Comparison of ENCODE assay signal across 31 mouse cellular contexts in the genomic region with DNA sequence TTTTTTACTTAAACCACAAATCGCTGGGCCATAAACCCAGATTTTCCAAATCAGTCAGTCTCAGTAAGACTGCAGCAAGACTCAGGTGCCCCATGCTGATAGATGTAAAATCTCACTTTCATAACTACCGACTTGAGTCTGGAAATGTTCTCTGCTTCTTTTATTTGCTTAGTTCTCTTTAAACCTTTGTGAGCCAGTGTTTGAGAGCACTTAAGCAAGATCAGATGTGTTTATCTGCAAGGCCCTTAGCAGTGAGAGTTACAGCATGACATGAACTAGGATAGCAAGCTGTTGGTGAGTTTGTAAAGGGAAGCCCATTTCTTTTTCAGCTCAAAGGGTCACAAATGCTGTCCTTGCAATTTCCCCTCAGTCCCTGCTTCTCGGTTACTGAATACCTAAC. TPM values are rescaled to one million over a fixed set of nuclear protein-coding genes. Genes with fewer than 3 reads are reported as not detected.
DNase-seq lines count a peak whose midpoint lies in the region; ATAC-seq and TF ChIP-seq lines count a peak whose summit lies in the region.
"Had no signal": no experiment of that assay in that cellular context is flagged by ENCODE, and none has a peak within 500 bp of the region (broad histone marks: within the 10 kb centered on the region; RNA-seq: fewer than 3 reads in every experiment).

No protein-coding gene starts in this region.

- H3K79me2 ChIP-seq in MEL (ENCODE audit: control insufficient read depth, insufficient read depth, low read length, poor library complexity): no peaks in the 10 kb centered on the region

- no peak for TF ChIP-seq RAD21 in MEL (IDR thresholded peaks at IDR 0.05; ENCODE audit: low read depth, low read length)

- no peaks in the 10 kb centered on the region for H3K36me3 ChIP-seq in liver, embryonic 12.5 days
- H3K36me3 ChIP-seq in liver, embryonic 11.5 days (ENCODE audit: control insufficient read depth, insufficient read depth, low read length): no peaks in the 10 kb centered on the region
- H3K36me3 ChIP-seq in MEL (ENCODE audit: control insufficient read depth in 1 of 2, insufficient read depth in 2 of 2, low read length in 2 of 2): peaks cover 0 to 55% of the 10 kb centered on the region in 2 experiments; a peak in 2 of 4 replicates
- H3K36me3 ChIP-seq in limb, embryonic 15.5 days: no peaks in the 10 kb centered on the region
- H3K36me3 ChIP-seq: forebrain, embryonic 10.5 days; heart, embryonic 15.5 days had no signal

- H3K27me3 ChIP-seq in liver, embryonic 12.5 days (replicated peaks): no peaks in the 10 kb centered on the region
- no peaks in the 10 kb centered on the region for H3K27me3 ChIP-seq in liver, embryonic 11.5 days (replicated peaks; ENCODE audit: control insufficient read depth, insufficient read depth, low read length)
- no peaks in the 10 kb centered on the region for H3K27me3 ChIP-seq in MEL (ENCODE audit: control insufficient read depth in 1 of 2, insufficient read depth in 2 of 2, low read length in 2 of 2)
- no peaks in the 10 kb centered on the region for H3K27me3 ChIP-seq in limb, embryonic 15.5 days
- H3K27me3 ChIP-seq: forebrain, embryonic 13.5 days; heart, embryonic 15.5 days; Patski had no signal

- H3K4me3 ChIP-seq in liver, embryonic 12.5 days: no peak overlapping the region
- no peak overlapping the region for H3K4me3 ChIP-seq in liver, embryonic 11.5 days (ENCODE audit: low read depth, low read length)
- no peak overlapping the region for H3K4me3 ChIP-seq in MEL (ENCODE audit: control insufficient read depth in 1 of 2, insufficient read depth in 1 of 2, low read depth in 2 of 2, low read length in 2 of 2)
- no peak overlapping the region for H3K4me3 ChIP-seq in limb, embryonic 15.5 days
- H3K4me3 ChIP-seq: forebrain, embryonic 10.5 days; forebrain, embryonic 13.5 days; heart, embryonic 15.5 days had no signal

- ATAC-seq in liver, embryonic 12.5 days: no peak
- ATAC-seq in liver, embryonic 11.5 days (replicated peaks; ENCODE audit: low FRiP score): no peak
- ATAC-seq in limb, embryonic 15.5 days (ENCODE audit: insufficient number of reproducible peaks, low FRiP score, low TSS enrichment, low read depth): no peak
- ATAC-seq: CD4-positive, CD25-positive, alpha-beta regulatory T cell, adult 4 months; forebrain, embryonic 13.5 days; forebrain, embryonic 16.5 days; hindbrain, postnatal 0 days; Patski had no signal

- no peak for DNase-seq in liver, embryonic 11.5 days (ENCODE audit: low spot score)
- peak; percentile 44 for DNase-seq in lung, postnatal 25 days (ENCODE audit: low spot score)
- no peak for DNase-seq in lung, postnatal 14 days
- DNase-seq in MEL (ENCODE audit: low read depth, low spot score): peak; percentile 51
- DNase-seq in left cerebral cortex, adult 8-10 months (ENCODE audit: low spot score in 2 of 2): no peak
- DNase-seq: adrenal gland, postnatal 10 days; adrenal gland, postnatal 36 days; cerebellum, adult 18-20 months; cerebellum, adult 9-10 months; cerebellum, postnatal 14 days; gastrocnemius, postnatal 14 days; heart, adult 11 months; heart, postnatal 10 days; heart, postnatal 4 days had no signal

- no peak for TF ChIP-seq CTCF in MEL (IDR thresholded peaks at IDR 0.05 in 2 of 3, conservative IDR thresholded peaks at IDR 0.05 in 1 of 3; ENCODE audit: control insufficient read depth in 1 of 3, insufficient read depth in 1 of 3, low read depth in 2 of 3, low read length in 3 of 3, poor library complexity in 1 of 3, severe bottlenecking in 1 of 3)

- 0 out of 2 replicates have a peak overlapping the region, but pooled peaks have one; percentile 9 for H3K27ac ChIP-seq in liver, embryonic 12.5 days
- H3K27ac ChIP-seq in liver, embryonic 11.5 days (ENCODE audit: low read depth, low read length): no peak overlapping the region
- H3K27ac ChIP-seq in MEL (ENCODE audit: control insufficient read depth, low read depth, low read length): no peak overlapping the region
- H3K27ac ChIP-seq in limb, embryonic 15.5 days: 0 out of 2 replicates have a peak overlapping the region, but pooled peaks have one; percentile 3
- H3K27ac ChIP-seq: forebrain, embryonic 13.5 days; heart, embryonic 15.5 days; hindbrain, embryonic 14.5 days; hindbrain, postnatal 0 days had no signal

- WGBS in liver, embryonic 12.5 days (ENCODE audit: insufficient replicate concordance): 77% methylated on average over 3 of the region's 3 CpGs
- WGBS in liver, embryonic 11.5 days: 73% methylated on average over 3 of the region's 3 CpGs
- 48% methylated on average over 3 of the region's 3 CpGs for WGBS in limb, embryonic 15.5 days

- no peaks in the 10 kb centered on the region for H3K9me3 ChIP-seq in liver, embryonic 12.5 days (replicated peaks)
- H3K9me3 ChIP-seq in liver, embryonic 11.5 days (ENCODE audit: control insufficient read depth, low read length): no peaks in the 10 kb centered on the region
- H3K9me3 ChIP-seq in MEL (replicated peaks; ENCODE audit: insufficient read depth, low read length): no peaks in the 10 kb centered on the region
- no peaks in the 10 kb centered on the region for H3K9me3 ChIP-seq in limb, embryonic 15.5 days
- H3K9me3 ChIP-seq: forebrain, embryonic 10.5 days; forebrain, embryonic 13.5 days; heart, embryonic 15.5 days had no signal

- peaks cover 65% of the 10 kb centered on the region for H3K4me1 ChIP-seq in liver, embryonic 12.5 days
- H3K4me1 ChIP-seq in liver, embryonic 11.5 days (replicated peaks; ENCODE audit: control insufficient read depth, insufficient read depth, low read length): peaks cover 20% of the 10 kb centered on the region; the same call in 1 of the 2 replicates
- H3K4me1 ChIP-seq in MEL (ENCODE audit: control insufficient read depth in 1 of 2, insufficient read depth in 2 of 2, low read length in 2 of 2): peaks cover 28 to 61% of the 10 kb centered on the region in 2 experiments
- peaks cover 11% of the 10 kb centered on the region for H3K4me1 ChIP-seq in limb, embryonic 15.5 days

- no peak for TF ChIP-seq EP300 in MEL (IDR thresholded peaks at IDR 0.05; ENCODE audit: low read depth in 1 of 2, low read length in 2 of 2)

- H3K4me2 ChIP-seq in liver, embryonic 12.5 days: no peak overlapping the region
- no peak overlapping the region for H3K4me2 ChIP-seq in liver, embryonic 11.5 days
- no peak overlapping the region for H3K4me2 ChIP-seq in limb, embryonic 15.5 days
- H3K4me2 ChIP-seq: forebrain, embryonic 13.5 days; heart, embryonic 11.5 days; heart, embryonic 15.5 days; hindbrain, embryonic 14.5 days had no signal

- TF ChIP-seq POLR2A in MEL (IDR thresholded peaks at IDR 0.05; ENCODE audit: control insufficient read depth in 1 of 2, insufficient read depth in 1 of 2, low read depth in 1 of 2, low read length in 2 of 2, poor library complexity in 1 of 2): no peak

- no peak overlapping the region for H3K9ac ChIP-seq in liver, embryonic 12.5 days
- no peak overlapping the region for H3K9ac ChIP-seq in liver, embryonic 11.5 days (ENCODE audit: low read depth, low read length)
- H3K9ac ChIP-seq in MEL (ENCODE audit: control insufficient read depth, low read depth, low read length, poor library complexity, severe bottlenecking): no peak overlapping the region
- H3K9ac ChIP-seq in limb, embryonic 15.5 days: no peak overlapping the region
- H3K9ac ChIP-seq: forebrain, embryonic 13.5 days; heart, embryonic 15.5 days; hindbrain, embryonic 14.5 days had no signal

RNA-seq across cellular contexts. Expression of gene Hist2h4, which starts 5.9 kb away (rescaled TPM):
- 27.0 and 29.3 TPM in 2 replicates for polyA plus RNA-seq in liver, embryonic 12.5 days (2016; fragmentation: Nextera tagmentation; extraction: Ambion mirVana)
- polyA plus RNA-seq in liver, embryonic 11.5 days (2014; fragmentation: Nextera tagmentation; extraction: Ambion mirVana): 3.5 and 5.0 TPM in 2 replicates
- 195 and 290 TPM in 2 replicates for total RNA-seq in MEL (2012; rRNA removed)
- 1 to 10 TPM in 1 of 2 experiments, not detected in 1; 1.5 TPM for polyA plus RNA-seq in MEL (2012; ENCODE audit: insufficient read depth in 1 of 2, insufficient read length in 2 of 2, low read depth in 1 of 2, low replicate concordance in 2 of 2, missing spikeins in 1 of 2)
- polyA plus RNA-seq in limb, embryonic 15.5 days (2015; fragmentation: Nextera tagmentation; extraction: Ambion mirVana): 3.9 and 11.4 TPM in 2 replicates
- 10 to 100 TPM; 27.2 to 32.5 (median 29.5) TPM for total RNA-seq in left cerebral cortex, adult 8-10 months (2022)

RNA-seq across cellular contexts. Expression of gene Hist2h3c1, which starts 10.7 kb away (rescaled TPM):
- 2.7 and 3.0 TPM in 2 replicates for polyA plus RNA-seq in liver, embryonic 12.5 days (2016; fragmentation: Nextera tagmentation; extraction: Ambion mirVana)
- polyA plus RNA-seq in liver, embryonic 11.5 days (2014; fragmentation: Nextera tagmentation; extraction: Ambion mirVana): 0.93 and 1.5 TPM in 2 replicates
- total RNA-seq in MEL (2012; rRNA removed): 1.3 and 1.5 TPM in 2 replicates
- polyA plus RNA-seq in MEL (2012; ENCODE audit: insufficient read depth in 1 of 2, insufficient read length in 2 of 2, low read depth in 1 of 2, low replicate concordance in 2 of 2, missing spikeins in 1 of 2): not detected
- polyA plus RNA-seq in limb, embryonic 15.5 days (2015; fragmentation: Nextera tagmentation; extraction: Ambion mirVana): 0.13 and 0.60 TPM in 2 replicates
- not detected for total RNA-seq in left cerebral cortex, adult 8-10 months (2022)
- total RNA-seq: adrenal gland, adult 18-20 months; adrenal gland, postnatal 36 days; ES-E14; gastrocnemius, adult 18-20 months; gastrocnemius, postnatal 14 days; heart, adult 8-10 months; hindbrain, postnatal 0 days had no signal
- polyA plus RNA-seq: CD4-positive, CD25-positive, alpha-beta regulatory T cell, adult 4 months; embryonic facial prominence, embryonic 14.5 days; forebrain, embryonic 10.5 days; forebrain, embryonic 16.5 days; hindbrain, postnatal 0 days; Patski had no signal

RNA-seq across cellular contexts. Expression of gene Hist2h3b, which starts 11.3 kb away (rescaled TPM):
- 99.1 and 113 TPM in 2 replicates for polyA plus RNA-seq in liver, embryonic 12.5 days (2016; fragmentation: Nextera tagmentation; extraction: Ambion mirVana)
- polyA plus RNA-seq in liver, embryonic 11.5 days (2014; fragmentation: Nextera tagmentation; extraction: Ambion mirVana): 45.6 and 60.2 TPM in 2 replicates
- 3,962 and 5,017 TPM in 2 replicates for total RNA-seq in MEL (2012; rRNA removed)
- polyA plus RNA-seq in MEL (2012; ENCODE audit: insufficient read depth in 1 of 2, insufficient read length in 2 of 2, low read depth in 1 of 2, low replicate concordance in 2 of 2, missing spikeins in 1 of 2): 10 to 100 TPM in 1 of 2 experiments, not detected in 1; 71.7 TPM
- polyA plus RNA-seq in limb, embryonic 15.5 days (2015; fragmentation: Nextera tagmentation; extraction: Ambion mirVana): 37.0 and 53.8 TPM in 2 replicates
- 10 to 100 TPM; 45.5 to 68.8 (median 61.8) TPM for total RNA-seq in left cerebral cortex, adult 8-10 months (2022)

RNA-seq across cellular contexts. Expression of gene Hist2h2aa1, which starts 11.9 kb away (rescaled TPM):
- 23.9 and 29.2 TPM in 2 replicates for polyA plus RNA-seq in liver, embryonic 12.5 days (2016; fragmentation: Nextera tagmentation; extraction: Ambion mirVana)
- 12.1 and 12.7 TPM in 2 replicates for polyA plus RNA-seq in liver, embryonic 11.5 days (2014; fragmentation: Nextera tagmentation; extraction: Ambion mirVana)
- total RNA-seq in MEL (2012; rRNA removed): 3,456 and 4,103 TPM in 2 replicates
- 1 to 10 TPM in 1 of 2 experiments, not detected in 1; 1.5 TPM for polyA plus RNA-seq in MEL (2012; ENCODE audit: insufficient read depth in 1 of 2, insufficient read length in 2 of 2, low read depth in 1 of 2, low replicate concordance in 2 of 2, missing spikeins in 1 of 2)
- 21.8 and 24.8 TPM in 2 replicates for polyA plus RNA-seq in limb, embryonic 15.5 days (2015; fragmentation: Nextera tagmentation; extraction: Ambion mirVana)
- 10 to 100 TPM in 2 of 4 experiments, 1 to 10 TPM in 2; 5.2 to 28.7 (median 10.2) TPM for total RNA-seq in left cerebral cortex, adult 8-10 months (2022)
- polyA plus RNA-seq: C2C12 had no signal

RNA-seq across cellular contexts. Expression of gene Hist2h2bb, which starts 12.4 kb away (rescaled TPM):
- polyA plus RNA-seq in liver, embryonic 12.5 days (2016; fragmentation: Nextera tagmentation; extraction: Ambion mirVana): 23.6 and 31.6 TPM in 2 replicates
- polyA plus RNA-seq in liver, embryonic 11.5 days (2014; fragmentation: Nextera tagmentation; extraction: Ambion mirVana): 15.1 and 18.9 TPM in 2 replicates
- total RNA-seq in MEL (2012; rRNA removed): 6,680 and 8,754 TPM in 2 replicates
- 10 to 100 TPM in 1 of 2 experiments, not detected in 1; 11.2 TPM for polyA plus RNA-seq in MEL (2012; ENCODE audit: insufficient read depth in 1 of 2, insufficient read length in 2 of 2, low read depth in 1 of 2, low replicate concordance in 2 of 2, missing spikeins in 1 of 2)
- polyA plus RNA-seq in limb, embryonic 15.5 days (2015; fragmentation: Nextera tagmentation; extraction: Ambion mirVana): 5.2 and 10.7 TPM in 2 replicates
- 100 to 1,000 TPM; 160 to 229 (median 192) TPM for total RNA-seq in left cerebral cortex, adult 8-10 months (2022)

Comparison
In these comparisons a context has a peak if more than half of its experiments do, and no peak if none do; other contexts are left out.
1. H3K27ac ChIP-seq: peak in liver, embryonic 12.5 days (single experiment) and limb, embryonic 15.5 days (single experiment); none in liver, embryonic 11.5 days (single experiment) and MEL (single experiment).
2. DNase-seq: peak in lung, postnatal 25 days (single experiment) and MEL (single experiment); none in liver, embryonic 11.5 days (single experiment), lung, postnatal 14 days (single experiment) and left cerebral cortex, adult 8-10 months (0 of 2).